8 mouse cellular contexts compared by ENCODE assay signal in the genomic region with DNA sequence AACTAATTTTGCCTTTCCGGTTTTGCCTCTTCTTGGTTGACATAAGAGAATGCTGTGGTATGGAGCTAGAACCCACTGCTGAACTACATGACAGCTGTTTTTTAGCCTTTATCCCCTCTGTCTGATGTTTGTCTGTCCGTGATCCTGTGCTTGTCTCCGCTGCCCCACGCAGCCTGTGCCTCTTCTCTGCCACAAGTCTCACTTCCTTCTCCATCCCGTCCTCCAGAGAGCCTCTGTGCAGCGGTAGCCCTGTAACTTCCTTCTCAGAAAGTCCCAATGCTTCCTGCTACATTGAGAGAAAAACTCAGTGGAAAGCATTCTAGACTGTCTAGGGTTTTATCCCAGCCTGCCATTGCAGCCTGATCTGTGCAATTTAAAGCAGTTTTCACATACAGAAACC. TPM values are rescaled to one million over a fixed set of nuclear protein-coding genes. Genes with fewer than 3 reads are reported as not detected.
DNase-seq lines count a peak whose midpoint lies in the region; ATAC-seq and TF ChIP-seq lines count a peak whose summit lies in the region.

No protein-coding gene starts in this region.

- no peak overlapping the region for H3K27ac ChIP-seq in forebrain, postnatal 0 days (ENCODE audit: low read depth, low read length)
- peak overlapping the region; percentile 6; the same call in 1 of the 2 replicates for H3K27ac ChIP-seq in liver, embryonic 16.5 days (ENCODE audit: low read length)
- no peak overlapping the region for H3K27ac ChIP-seq in stomach, postnatal 0 days (replicated peaks)

- TF ChIP-seq CTCF in forebrain, postnatal 0 days (IDR thresholded peaks at IDR 0.05; ENCODE audit: low read depth): no peak
- TF ChIP-seq CTCF in stomach, postnatal 0 days (IDR thresholded peaks at IDR 0.05; ENCODE audit: low read depth): no peak

- peak overlapping the region; percentile 91 for H3K4me2 ChIP-seq in forebrain, postnatal 0 days (ENCODE audit: low read depth)
- peak overlapping the region; percentile 80 for H3K4me2 ChIP-seq in liver, embryonic 16.5 days (ENCODE audit: low read depth, low read length)
- peak overlapping the region; percentile 82 for H3K4me2 ChIP-seq in stomach, postnatal 0 days (replicated peaks; ENCODE audit: low read depth)

- H3K9ac ChIP-seq in forebrain, postnatal 0 days: no peak overlapping the region
- peak overlapping the region; percentile 81 for H3K9ac ChIP-seq in liver, embryonic 16.5 days (ENCODE audit: low read depth, low read length)
- H3K9ac ChIP-seq in stomach, postnatal 0 days (ENCODE audit: low read length): 0 out of 2 replicates have a peak overlapping the region, but pooled peaks have one; percentile 98

- ATAC-seq in forebrain, postnatal 0 days: no peak
- no peak for ATAC-seq in liver, embryonic 16.5 days (ENCODE audit: low read depth)
- ATAC-seq in stomach, postnatal 0 days (ENCODE audit: low FRiP score, low TSS enrichment): no peak

- H3K4me1 ChIP-seq in forebrain, postnatal 0 days (ENCODE audit: insufficient read depth): peaks cover 14% of the 10 kb centered on the region
- H3K4me1 ChIP-seq in liver, embryonic 16.5 days (ENCODE audit: control insufficient read depth, low read depth, low read length): peaks cover 27% of the 10 kb centered on the region
- H3K4me1 ChIP-seq in stomach, postnatal 0 days (replicated peaks; ENCODE audit: control insufficient read depth, insufficient read depth): peaks cover 2% of the 10 kb centered on the region; the same call in 1 of the 2 replicates

- peaks cover 46% of the 10 kb centered on the region for H3K36me3 ChIP-seq in forebrain, postnatal 0 days (ENCODE audit: insufficient read depth)
- peaks cover 23% of the 10 kb centered on the region for H3K36me3 ChIP-seq in liver, embryonic 16.5 days (ENCODE audit: control insufficient read depth, insufficient read depth)
- peaks cover 22% of the 10 kb centered on the region for H3K36me3 ChIP-seq in stomach, postnatal 0 days (ENCODE audit: control insufficient read depth, insufficient read depth, low read length)

- no peaks in the 10 kb centered on the region for H3K27me3 ChIP-seq in forebrain, postnatal 0 days (ENCODE audit: insufficient read depth, low read length)
- no peaks in the 10 kb centered on the region for H3K27me3 ChIP-seq in liver, embryonic 16.5 days (ENCODE audit: control insufficient read depth, insufficient read depth, low read depth, low read length)
- no peaks in the 10 kb centered on the region for H3K27me3 ChIP-seq in stomach, postnatal 0 days (ENCODE audit: control insufficient read depth, insufficient read depth, low read length)

- peak overlapping the region; percentile 99 for H3K4me3 ChIP-seq in forebrain, postnatal 0 days (ENCODE audit: low read depth, low read length)
- H3K4me3 ChIP-seq in liver, embryonic 16.5 days (ENCODE audit: low read depth, low read length): peak overlapping the region; percentile 78
- H3K4me3 ChIP-seq in stomach, postnatal 0 days (ENCODE audit: low read depth, low read length): peak overlapping the region; percentile 98

- peak; percentile 20 for DNase-seq in thymus, postnatal 14 days
- DNase-seq in thymus, postnatal 36 days: no peak
- no peak for DNase-seq in forebrain, postnatal 0 days
- no peak for DNase-seq in stomach, postnatal 0 days (ENCODE audit: low spot score)
- no peak for DNase-seq in ovary, postnatal 14 days (ENCODE audit: low spot score)
- DNase-seq in left cerebral cortex, adult 8-10 months (ENCODE audit: low spot score in 2 of 2): no peak
- no peak for DNase-seq in retina, embryonic 14.5 days (ENCODE audit: low spot score)

- TF ChIP-seq EP300 in stomach, postnatal 0 days (optimal IDR thresholded peaks at IDR 0.05): no peak

- 88% methylated on average over 6 of the region's 6 CpGs for WGBS in forebrain, postnatal 0 days
- 25% methylated on average over 6 of the region's 6 CpGs for WGBS in liver, embryonic 16.5 days (ENCODE audit: insufficient replicate concordance)
- WGBS in stomach, postnatal 0 days: 63% methylated on average over 6 of the region's 6 CpGs

- no peaks in the 10 kb centered on the region for H3K9me3 ChIP-seq in forebrain, postnatal 0 days (ENCODE audit: low read length)
- H3K9me3 ChIP-seq in liver, embryonic 16.5 days (replicated peaks; ENCODE audit: control insufficient read depth, low read length): no peaks in the 10 kb centered on the region
- H3K9me3 ChIP-seq in stomach, postnatal 0 days (ENCODE audit: control insufficient read depth, low read length): no peaks in the 10 kb centered on the region

RNA-seq across cellular contexts. Expression of a gene that starts 1.3 kb away (rescaled TPM):
- 219 and 226 TPM in 2 replicates for total RNA-seq in forebrain, postnatal 0 days (2014; rRNA removed)
- polyA plus RNA-seq in forebrain, postnatal 0 days (2015; fragmentation: Nextera tagmentation; extraction: Ambion mirVana): 564 and 565 TPM in 2 replicates
- polyA plus RNA-seq in liver, embryonic 16.5 days (2015; fragmentation: Nextera tagmentation; extraction: Ambion mirVana): 178 and 179 TPM in 2 replicates
- polyA plus RNA-seq in stomach, postnatal 0 days (2015; fragmentation: Nextera tagmentation; extraction: Ambion mirVana): 314 and 317 TPM in 2 replicates
- 100 to 1,000 TPM; 246 to 271 (median 263) TPM for total RNA-seq in left cerebral cortex, adult 8-10 months (2022)

RNA-seq across cellular contexts. Expression of a gene that starts 1.6 kb away (rescaled TPM):
- 28.5 and 34.7 TPM in 2 replicates for total RNA-seq in forebrain, postnatal 0 days (2014; rRNA removed)
- polyA plus RNA-seq in forebrain, postnatal 0 days (2015; fragmentation: Nextera tagmentation; extraction: Ambion mirVana): 69.1 and 84.4 TPM in 2 replicates
- 16.5 and 17.2 TPM in 2 replicates for polyA plus RNA-seq in liver, embryonic 16.5 days (2015; fragmentation: Nextera tagmentation; extraction: Ambion mirVana)
- 21.3 and 23.8 TPM in 2 replicates for polyA plus RNA-seq in stomach, postnatal 0 days (2015; fragmentation: Nextera tagmentation; extraction: Ambion mirVana)
- total RNA-seq in left cerebral cortex, adult 8-10 months (2022): 10 to 100 TPM; 47.4 to 50.1 (median 47.8) TPM

RNA-seq across cellular contexts. Expression of a gene that starts 9.8 kb away (rescaled TPM):
- total RNA-seq in forebrain, postnatal 0 days (2014; rRNA removed): 12.9 and 14.0 TPM in 2 replicates
- 4.7 and 8.9 TPM in 2 replicates for polyA plus RNA-seq in forebrain, postnatal 0 days (2015; fragmentation: Nextera tagmentation; extraction: Ambion mirVana)
- 0.90 and 1.3 TPM in 2 replicates for polyA plus RNA-seq in liver, embryonic 16.5 days (2015; fragmentation: Nextera tagmentation; extraction: Ambion mirVana)
- 1.2 TPM in 2 replicates for polyA plus RNA-seq in stomach, postnatal 0 days (2015; fragmentation: Nextera tagmentation; extraction: Ambion mirVana)
- 10 to 100 TPM in 3 of 4 experiments, 1 to 10 TPM in 1; 8.6 to 13.9 (median 11.8) TPM for total RNA-seq in left cerebral cortex, adult 8-10 months (2022)

RNA-seq across cellular contexts. Expression of a gene that starts 35.5 kb away (rescaled TPM):
- total RNA-seq in forebrain, postnatal 0 days (2014; rRNA removed): 119 and 131 TPM in 2 replicates
- polyA plus RNA-seq in forebrain, postnatal 0 days (2015; fragmentation: Nextera tagmentation; extraction: Ambion mirVana): 107 and 118 TPM in 2 replicates
- 17.0 and 19.7 TPM in 2 replicates for polyA plus RNA-seq in liver, embryonic 16.5 days (2015; fragmentation: Nextera tagmentation; extraction: Ambion mirVana)
- polyA plus RNA-seq in stomach, postnatal 0 days (2015; fragmentation: Nextera tagmentation; extraction: Ambion mirVana): 52.7 and 52.9 TPM in 2 replicates
- total RNA-seq in left cerebral cortex, adult 8-10 months (2022): 100 to 1,000 TPM in 3 of 4 experiments, 10 to 100 TPM in 1; 82.6 to 107 (median 104) TPM

RNA-seq across cellular contexts. Expression of a gene that starts 39.9 kb away (rescaled TPM):
- total RNA-seq in forebrain, postnatal 0 days (2014; rRNA removed): 20.5 and 23.5 TPM in 2 replicates
- polyA plus RNA-seq in forebrain, postnatal 0 days (2015; fragmentation: Nextera tagmentation; extraction: Ambion mirVana): 16.9 and 20.4 TPM in 2 replicates
- 11.8 and 12.1 TPM in 2 replicates for polyA plus RNA-seq in liver, embryonic 16.5 days (2015; fragmentation: Nextera tagmentation; extraction: Ambion mirVana)
- 11.8 and 12.9 TPM in 2 replicates for polyA plus RNA-seq in stomach, postnatal 0 days (2015; fragmentation: Nextera tagmentation; extraction: Ambion mirVana)
- total RNA-seq in left cerebral cortex, adult 8-10 months (2022): 10 to 100 TPM; 16.0 to 22.1 (median 18.1) TPM
